Mouse (Mus musculus) left cerebral cortex, adult 2 months (tissue): ENCODE data around the gene Prom2. TPM values are rescaled to one million over a fixed set of nuclear protein-coding genes. Genes with fewer than 3 reads are reported as not detected.

ENCODE experiments used
- DNase-seq, 2 experiments: peaks; one replicate each; pipeline ENCODE4 v3.0.0; 2021 to 2022; ENCODE audit warnings: low spot score in 2 of 2, mixed read lengths in 1 of 2; ENCODE audit errors: extremely low spot score in 1 of 2
- H3K27ac ChIP-seq: fragments of 200-600 bp; 2 replicates; pipeline ENCODE4 v1.8.1; 2022
- H3K4me3 ChIP-seq: fragments of 200-600 bp; 2 replicates; pipeline ENCODE4 v1.8.1; 2022
- CTCF ChIP-seq: fragments of 200-600 bp; IDR thresholded peaks from 2 replicates; pipeline ENCODE4 v1.8.1; 2022; ENCODE audit warnings: antibody characterized with exemption, mild to moderate bottlenecking, moderate library complexity
- intact Hi-C: fragments of 180-260 bp; cut with DNase I; formaldehyde crosslinking; loops from one replicate; pipeline ENCODE4 v1.15.1; 2025
- long read RNA-seq, 2 experiments: library from polyadenylated mRNA; stranded (forward); transcript quantifications; one replicate each; pipeline ENCODE4 v2.0.0; 2021; ENCODE audit warnings: borderline mapping rate in 2 of 2
- total RNA-seq, 2 experiments: library from RNA; stranded (reverse); gene quantifications; 2 replicates each; pipeline ENCODE4 v1.2.3; 2021

Prom2 gene
- total RNA-seq: 1 to 10 TPM in 1 of 2 experiments, under 1 TPM in 1; 0.16 to 1.2 TPM
- long read RNA-seq, experiment 1, full-length matches to known transcripts: 1 of 1 reads
- long read RNA-seq, experiment 1, partial matches to known transcripts: 0 of 1 reads
- long read RNA-seq, experiment 1, other reads (novel, unspliced or antisense): 0 of 1 reads
- long read RNA-seq, experiment 2: 0 reads

GRCm38 (mm10) chr2:127541185-127541584 is at the start of gene Prom2:
Gene Prom2, minus strand, starts transcription at chr2:127541467.
- DNase-seq: no peak
- no peak for TF ChIP-seq CTCF
- Histone ChIP-seq H3K27ac (no peak within 1 kb of the TSS), H3K4me3 (no peak within 1 kb of the TSS)
- intact Hi-C loops: no loop called here

GRCm38 (mm10) chr2:127590840-127591239 is 49.6 kb upstream of the Prom2 start:
- Histone ChIP-seq H3K27ac (no peak overlapping the region), H3K4me3 (no peak overlapping the region; the same call in 1 of the 2 replicates)
- DNase-seq: no peak
- TF ChIP-seq CTCF: peak; percentile 48
- intact Hi-C loops: no loop called here

DNA sequence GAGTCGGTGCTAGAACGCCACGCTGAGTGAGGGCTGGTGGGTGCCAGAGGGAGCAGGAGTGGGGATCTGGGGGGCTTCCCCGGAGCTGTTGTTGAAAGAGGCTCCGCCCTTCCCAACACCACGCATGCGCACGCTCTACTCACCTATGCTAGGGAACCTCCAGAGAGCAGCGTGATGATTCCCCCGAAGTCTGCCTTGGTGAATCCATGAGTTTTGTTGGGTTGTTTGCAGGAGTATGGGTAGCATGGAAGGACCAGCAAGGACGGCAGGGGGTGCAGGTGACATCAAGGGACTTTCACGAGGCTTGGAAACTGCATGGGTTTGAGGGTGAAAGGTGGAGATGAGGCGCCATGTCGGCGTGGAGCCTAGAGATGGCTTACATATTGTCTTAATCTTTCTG is 48.9 kb upstream of the Prom2 start:
- intact Hi-C loops: no loop called here
- DNase-seq: no peak
- Histone ChIP-seq H3K4me3 (peak overlapping the region; percentile 16), H3K27ac (no peak overlapping the region)
- no peak for TF ChIP-seq CTCF

DNA sequence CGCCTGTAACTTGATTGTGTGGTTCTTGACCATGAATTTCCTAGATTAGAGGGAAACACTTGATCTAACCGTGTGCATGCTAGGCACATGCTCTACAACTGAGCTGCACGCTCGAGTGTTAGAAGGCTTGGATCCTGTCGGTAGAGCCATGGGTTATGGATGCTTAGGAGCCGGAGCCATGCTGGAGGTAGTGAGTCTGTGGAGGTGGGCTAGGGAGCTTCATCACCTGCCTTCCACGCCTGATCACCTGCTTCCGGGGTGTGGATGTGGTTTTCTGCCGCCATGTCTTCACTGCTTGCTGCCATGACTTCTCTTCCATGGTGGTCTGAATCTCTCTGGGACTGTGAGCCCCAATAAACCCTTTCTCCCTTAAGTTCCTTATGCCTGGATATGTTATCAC is 47.6 kb upstream of the Prom2 start:
- no peak for TF ChIP-seq CTCF
- H3K4me3 ChIP-seq: no peak overlapping the region
- H3K27ac ChIP-seq: no peak overlapping the region
- no peak for DNase-seq
- intact Hi-C loops: no loop called here

DNA sequence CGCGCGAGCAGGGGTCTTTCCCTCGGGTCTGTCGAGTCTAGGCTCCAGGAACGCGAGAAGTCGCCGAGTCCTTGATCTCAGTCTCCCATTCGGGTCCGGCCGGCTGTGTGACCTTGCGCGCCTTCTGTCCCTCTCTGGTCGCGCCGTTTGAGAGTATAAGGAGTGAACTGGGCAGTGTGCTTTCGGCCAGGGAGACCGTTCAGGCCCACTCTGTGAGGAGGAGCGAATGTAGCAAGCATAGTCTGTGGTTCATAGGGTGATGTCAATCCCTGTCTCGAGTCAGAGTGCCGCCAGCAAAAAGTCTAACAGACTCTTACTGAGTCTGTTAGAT is 46.2 kb upstream of the Prom2 start:
- intact Hi-C loops: no loop called here
- DNase-seq: no peak
- peak overlapping the region; percentile 97 for H3K4me3 ChIP-seq
- H3K27ac ChIP-seq: peak overlapping the region; percentile 100
- TF ChIP-seq CTCF: no peak

GRCm38 (mm10) chr2:127586694-127587513 is 45.6 kb upstream of the Prom2 start, which contains the start of the genes Zfp661 and Mrps5:
Gene Zfp661, minus strand, starts transcription at chr2:127587094.
Gene Mrps5, plus strand, starts transcription at chr2:127587222.
- TF ChIP-seq CTCF: no peak; the same call in 1 of the 2 replicates
- peak within 1 kb of the TSS; percentile 97 for H3K4me3 ChIP-seq
- peak; percentile 81 for DNase-seq
- H3K27ac ChIP-seq: peak within 1 kb of the TSS; percentile 100
- intact Hi-C loops: no loop called here

- DNase-seq: peak; percentile 91 to 92
- Histone ChIP-seq H3K27ac (peak overlapping the region; percentile 70; the same call in 1 of the 2 replicates), H3K4me3 (peak overlapping the region; percentile 90)
- no peak; the same call in 1 of the 2 replicates for TF ChIP-seq CTCF
- intact Hi-C loops: no loop called here
Measured at GRCm38 (mm10) chr2:127584436-127584858, 43.2 kb upstream of the Prom2 start.

- intact Hi-C loops: no loop called here
- no peak for DNase-seq
- no peak for TF ChIP-seq CTCF
- no peak overlapping the region for H3K27ac ChIP-seq
- no peak overlapping the region for H3K4me3 ChIP-seq
Measured at GRCm38 (mm10) chr2:127573322-127573721, 32.1 kb upstream of the Prom2 start.

- peak overlapping the region; percentile 40 for H3K4me3 ChIP-seq
- intact Hi-C loops: loop anchor here (1.0 to 2.0 kb wide), 3 partner anchors 52 to 197 kb away; partner anchors contain the start of gene Adra2b
- DNase-seq: peak; percentile 91 to 92
- H3K27ac ChIP-seq: no peak overlapping the region
- peak; percentile 92 for TF ChIP-seq CTCF
Measured at GRCm38 (mm10) chr2:127559070-127559966, 18.1 kb upstream of the Prom2 start.

DNA sequence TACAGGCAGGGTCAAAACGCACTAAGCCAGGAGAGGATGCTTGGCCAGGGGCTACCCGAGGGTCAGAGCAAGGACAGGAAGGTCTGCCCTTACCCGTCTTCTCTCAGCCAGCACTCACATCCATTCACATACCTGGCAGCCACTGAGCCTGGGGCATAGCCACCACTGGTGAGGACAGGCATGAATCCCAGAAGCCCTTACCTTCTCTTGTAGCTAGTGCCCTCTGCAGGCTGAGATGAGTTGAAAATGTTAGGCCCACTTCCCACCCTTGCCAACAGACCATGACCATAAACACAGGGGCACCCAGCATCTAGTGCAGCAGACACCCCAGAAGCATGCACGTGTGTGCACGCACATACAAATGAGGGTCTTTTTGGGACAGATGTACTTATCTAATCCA is 9.8 kb upstream of the Prom2 start:
- Histone ChIP-seq H3K27ac (no peak overlapping the region), H3K4me3 (no peak overlapping the region)
- peak; percentile 66 for TF ChIP-seq CTCF
- peak; percentile 38 to 53 for DNase-seq
- intact Hi-C loops: loop anchor here (1.0 kb wide), 1 partner anchor 44 kb away; no protein-coding TSS in a partner anchor

- intact Hi-C loops: no loop called here
- H3K27ac ChIP-seq: no peak overlapping the region
- H3K4me3 ChIP-seq: no peak overlapping the region
- no peak for TF ChIP-seq CTCF
- DNase-seq: no peak
Measured at GRCm38 (mm10) chr2:127550446-127550845, 9.2 kb upstream of the Prom2 start.
